Mouse (Mus musculus) kidney, embryonic 15.5 days (tissue): Measurements from ENCODE around the gene Gm10378. TPM values are rescaled to one million over a fixed set of nuclear protein-coding genes. Genes with fewer than 3 reads are reported as not detected.
"Not testable (repeated sequence)": the region's sequence is repeated elsewhere in the genome, so short reads cannot be mapped to it uniquely, and the experiment has no call there.

ENCODE experiments used
- ATAC-seq: fragments of 200-750 bp; cut with Nextera tagmentation; replicated peaks from 2 replicates; pipeline ENCODE4 v1.8.0; 2017; ENCODE audit warnings: moderate TSS enrichment; ENCODE audit not compliant: low FRiP score
- H3K27ac ChIP-seq: fragments of 300-500 bp; sonication (generic); 2 replicates; pipeline ENCODE4 v1.5.1; 2015; ENCODE audit warnings: mild to moderate bottlenecking, inconsistent platforms
- H3K27me3 ChIP-seq: fragments of 300-500 bp; sonication (generic); 2 replicates; pipeline ENCODE4 v1.6.1; 2015; ENCODE audit warnings: inconsistent platforms
- H3K36me3 ChIP-seq: fragments of 300-500 bp; sonication (generic); 2 replicates; pipeline ENCODE4 v1.6.1; 2015; ENCODE audit warnings: inconsistent platforms
- H3K4me1 ChIP-seq: fragments of 300-500 bp; sonication (generic); 2 replicates; pipeline ENCODE4 v1.6.1; 2015; ENCODE audit warnings: inconsistent platforms
- H3K4me2 ChIP-seq: fragments of 300-500 bp; sonication (generic); 2 replicates; pipeline ENCODE4 v1.6.1; 2015; ENCODE audit warnings: moderate library complexity, mild to moderate bottlenecking, inconsistent platforms
- H3K4me3 ChIP-seq: fragments of 300-500 bp; sonication (generic); replicated peaks from 2 replicates; pipeline ENCODE4 v1.5.1; 2015; ENCODE audit warnings: mild to moderate bottlenecking, inconsistent platforms
- H3K9ac ChIP-seq: fragments of 300-500 bp; sonication (generic); 2 replicates; pipeline ENCODE4 v1.6.1; 2015; ENCODE audit warnings: mild to moderate bottlenecking, inconsistent platforms
- H3K9me3 ChIP-seq: fragments of 300-500 bp; sonication (generic); replicated peaks from 2 replicates; pipeline ENCODE4 v1.6.1; 2016; ENCODE audit warnings: inconsistent platforms
- WGBS: fragments of 180-500 bp; shearing (Covaris S2); methylation state at CpG from one replicate; pipeline ENCODE4 v1.1.7; 2015; ENCODE audit warnings: mixed read lengths; 5-methylcytosine and 5-hydroxymethylcytosine counted together
- microRNA-seq: library from miRNA; unstranded; fragments of <30 nt; microRNA quantifications from one replicate; pipeline ENCODE4, GENCODE M21; 2016
- polyA plus RNA-seq: library from polyadenylated mRNA; unstranded; fragments of >200 nt; fragmentation: Nextera tagmentation; extraction: Ambion mirVana; gene quantifications from 2 replicates; pipeline ENCODE4 v1.2.1, GENCODE M21; 2015

Gene Gm10378
- polyA plus RNA-seq, result not detected in 2 replicates

DNA sequence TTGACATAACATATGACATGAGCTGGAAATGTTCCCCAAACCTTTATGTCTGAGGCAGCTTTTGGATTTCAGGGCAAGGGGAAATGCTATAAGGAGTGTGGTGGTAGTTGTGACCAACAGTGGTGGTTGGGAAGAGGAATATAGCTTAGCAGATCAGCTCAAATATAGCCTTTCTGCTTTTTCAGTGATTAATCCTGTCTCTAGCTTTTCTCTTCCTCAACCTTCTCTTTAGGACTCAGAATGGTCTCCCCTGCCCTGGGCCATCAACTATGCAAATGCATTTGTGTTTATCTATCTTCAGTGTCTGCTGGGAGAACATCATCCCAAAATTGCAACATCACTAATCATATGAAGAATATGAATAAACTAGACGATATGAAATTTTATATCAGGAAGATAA, at the start of gene Gm10378:
Gm10378 (plus strand) TSS at position 301 of the 400 bp plus-strand sequence.
- no CpG with 5 or more reads among the region's 1 CpGs for WGBS
- H3K9ac ChIP-seq, H3K4me2 ChIP-seq, H3K9me3 ChIP-seq, H3K4me1 ChIP-seq, H3K27ac ChIP-seq, H3K36me3 ChIP-seq, H3K27me3 ChIP-seq, H3K4me3 ChIP-seq, ATAC-seq: not testable (repeated sequence)

DNA sequence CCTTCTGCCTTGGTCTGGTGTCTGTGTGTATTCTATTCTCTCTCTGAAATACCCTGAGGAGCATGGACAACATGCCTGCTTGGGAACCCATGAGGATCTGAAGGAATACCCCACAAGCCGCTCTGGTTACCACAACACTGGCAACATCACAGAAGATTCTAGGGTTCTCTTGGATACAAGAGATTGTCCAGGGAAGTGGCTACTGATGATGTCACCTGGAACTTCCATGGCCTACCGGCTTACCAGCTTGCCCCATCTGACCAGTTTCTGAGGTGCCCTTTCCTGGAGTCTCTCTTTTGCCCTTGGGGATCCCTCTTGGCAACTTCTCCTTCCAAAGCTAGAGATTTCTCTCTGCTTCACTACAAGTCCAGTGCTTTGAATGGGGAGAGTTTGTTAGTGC, 13.9 kb upstream of the Gm10378 start, which contains the start of gene Gm3633:
Gm3633 (minus strand) TSS at position 101 of the 400 bp plus-strand sequence.
- not testable (repeated sequence) for H3K4me3 ChIP-seq, H3K27me3 ChIP-seq, H3K9me3 ChIP-seq, H3K4me1 ChIP-seq, H3K36me3 ChIP-seq, H3K27ac ChIP-seq, ATAC-seq, H3K4me2 ChIP-seq, H3K9ac ChIP-seq
- WGBS, result 83% methylated on average over 1 of the region's 2 CpGs

Small RNAs within 50 kb of the gene (microRNA-seq; reads per million reads assigned to microRNA genes)
- not detected for gene Gm23620
- not detected for gene Gm25228

Other genes starting within 250 kb of the Gm10378 start
- gene Gm8005, start 216.3 kb upstream of the Gm10378 start, polyA plus RNA-seq, result not detected in 2 replicates
- gene Gm8011, start 192.1 kb upstream of the Gm10378 start, polyA plus RNA-seq, result not detected in 2 replicates
- gene Gm8020, start 153.6 kb upstream of the Gm10378 start, polyA plus RNA-seq, result not detected in 2 replicates
- gene Gm8024, start 131.7 kb upstream of the Gm10378 start, polyA plus RNA-seq, result not detected in 2 replicates
- gene Gm17124, start 56.1 kb upstream of the Gm10378 start, polyA plus RNA-seq, result not detected in 2 replicates
- gene Gm3633, start 14.0 kb upstream of the Gm10378 start, polyA plus RNA-seq, result not detected in 2 replicates
- gene Gm3015, start 112.9 kb downstream of the Gm10378 start, polyA plus RNA-seq, result not detected in 2 replicates
- not detected in 2 replicates for gene Gm10377, start 142.0 kb downstream of the Gm10378 start, polyA plus RNA-seq
- gene Gm21977, start 197.5 kb downstream of the Gm10378 start, polyA plus RNA-seq, result not detected in 2 replicates